Mouse (Mus musculus) midbrain, embryonic 15.5 days (tissue): ENCODE measurements around the gene Sap30bp. TPM values are rescaled to one million over a fixed set of nuclear protein-coding genes. Genes with fewer than 3 reads are reported as not detected.

Experiments
- ATAC-seq: fragments of 200-750 bp; cut with Nextera tagmentation; replicated peaks from 2 replicates; pipeline ENCODE4 v1.8.0; 2017; ENCODE audit warnings: moderate TSS enrichment
- H3K27ac ChIP-seq: fragments of 300-500 bp; sonication (generic); 2 replicates; pipeline ENCODE4 v1.5.1; 2015; ENCODE audit warnings: mild to moderate bottlenecking, inconsistent platforms
- H3K27me3 ChIP-seq: fragments of 300-500 bp; sonication (generic); replicated peaks from 2 replicates; pipeline ENCODE4 v1.6.1; 2015; ENCODE audit warnings: inconsistent platforms
- H3K36me3 ChIP-seq: fragments of 300-500 bp; sonication (generic); replicated peaks from 2 replicates; pipeline ENCODE4 v1.6.1; 2015; ENCODE audit warnings: inconsistent platforms
- H3K4me1 ChIP-seq: fragments of 300-500 bp; sonication (generic); 2 replicates; pipeline ENCODE4 v1.6.1; 2015; ENCODE audit warnings: inconsistent platforms
- H3K4me2 ChIP-seq: fragments of 300-500 bp; sonication (generic); 2 replicates; pipeline ENCODE4 v1.6.1; 2015; ENCODE audit warnings: inconsistent platforms, mild to moderate bottlenecking, moderate library complexity
- H3K4me3 ChIP-seq: fragments of 300-500 bp; sonication (generic); 2 replicates; pipeline ENCODE4 v1.5.1; 2015; ENCODE audit warnings: mild to moderate bottlenecking, inconsistent platforms
- H3K9ac ChIP-seq: fragments of 300-500 bp; sonication (generic); 2 replicates; pipeline ENCODE4 v1.6.1; 2015; ENCODE audit warnings: mild to moderate bottlenecking, inconsistent platforms
- H3K9me3 ChIP-seq: fragments of 300-500 bp; sonication (generic); 2 replicates; pipeline ENCODE4 v1.6.1; 2016; ENCODE audit warnings: inconsistent platforms
- WGBS: fragments of 180-500 bp; shearing (Covaris S2); methylation state at CpG from one replicate; pipeline ENCODE4 v1.1.7; 2015; ENCODE audit warnings: mixed read lengths; 5-methylcytosine and 5-hydroxymethylcytosine counted together
- polyA plus RNA-seq: library from polyadenylated mRNA; unstranded; fragments of >200 nt; fragmentation: Nextera tagmentation; extraction: Ambion mirVana; gene quantifications from 2 replicates; pipeline ENCODE4 v1.2.1, GENCODE M21; 2015

Sap30bp gene
- polyA plus RNA-seq, 1 experiment from 2014 or later: 53.1 TPM

GRCm38 (mm10) chr11:115900561-115901337 lies 32.3 kb upstream of the Sap30bp start:
- Histone ChIP-seq H3K27ac (no peak overlapping the region), H3K4me1 (0 out of 2 replicates have a peak, but pooled peaks cover 3% of the 10 kb centered on the region), H3K9ac (no peak overlapping the region), H3K4me3 (no peak overlapping the region), H3K36me3 (0 out of 2 replicates have a peak, but pooled peaks cover 2% of the 10 kb centered on the region), H3K27me3 (no peaks in the 10 kb centered on the region), H3K9me3 (no peaks in the 10 kb centered on the region), H3K4me2 (no peak overlapping the region)
- no peak for ATAC-seq
- WGBS: 73% methylated on average over 8 of the region's 8 CpGs

GRCm38 (mm10) chr11:115901338-115902161 lies 31.5 kb upstream of the Sap30bp start:
- Histone ChIP-seq H3K4me1 (0 out of 2 replicates have a peak, but pooled peaks cover 3% of the 10 kb centered on the region), H3K27ac (no peak overlapping the region), H3K9ac (no peak overlapping the region), H3K27me3 (no peaks in the 10 kb centered on the region), H3K4me3 (no peak overlapping the region), H3K36me3 (no peaks in the 10 kb centered on the region), H3K4me2 (no peak overlapping the region), H3K9me3 (no peaks in the 10 kb centered on the region)
- WGBS: 86% methylated on average over 9 of the region's 9 CpGs
- ATAC-seq: no peak

DNA sequence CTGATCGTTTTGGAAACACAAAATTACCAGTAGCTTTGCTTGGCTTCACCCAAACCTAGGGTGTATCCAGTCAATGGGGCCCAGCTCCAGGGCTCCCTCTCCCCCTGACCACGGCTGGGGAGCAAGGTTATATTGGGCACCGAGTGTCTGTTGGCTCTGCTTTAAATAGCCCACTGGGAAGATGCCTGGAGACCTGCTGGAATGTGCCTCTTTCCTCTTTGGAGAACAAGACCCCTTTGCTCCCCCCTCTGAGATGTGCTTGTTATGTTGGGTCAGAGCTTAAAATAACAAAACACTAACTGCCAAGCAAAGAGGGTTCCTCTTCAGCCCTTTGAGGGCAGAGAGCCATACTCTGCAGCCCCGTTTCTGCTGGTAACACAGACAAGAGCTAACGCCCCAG lies 30.9 kb upstream of the Sap30bp start:
- no peak for ATAC-seq
- Histone ChIP-seq H3K36me3 (no peaks in the 10 kb centered on the region), H3K9me3 (no peaks in the 10 kb centered on the region), H3K4me2 (no peak overlapping the region), H3K4me1 (0 out of 2 replicates have a peak, but pooled peaks cover 3% of the 10 kb centered on the region), H3K4me3 (no peak overlapping the region), H3K27ac (no peak overlapping the region), H3K9ac (no peak overlapping the region), H3K27me3 (no peaks in the 10 kb centered on the region)
- 84% methylated on average over 5 of the region's 5 CpGs for WGBS

DNA sequence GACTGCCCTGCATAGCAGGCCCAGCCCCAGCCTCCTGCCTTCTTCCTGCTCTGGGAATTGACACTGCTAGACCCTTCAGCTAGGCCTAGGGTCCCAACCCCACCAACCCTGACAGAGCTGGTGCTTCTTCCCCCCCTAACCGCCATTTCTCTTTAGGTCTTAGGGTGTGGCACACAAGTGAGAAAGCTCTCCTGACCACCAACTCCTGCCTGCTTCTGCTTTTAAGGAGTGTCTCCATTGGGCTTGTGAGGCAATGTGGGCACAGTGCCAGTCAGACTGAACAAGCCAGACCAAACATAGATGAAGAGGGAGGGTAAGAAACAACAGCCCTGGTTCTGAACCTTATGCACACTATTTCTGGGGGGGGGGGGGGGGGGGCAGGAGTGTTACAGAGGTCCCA lies 30.3 kb upstream of the Sap30bp start:
- Histone ChIP-seq H3K4me3 (no peak overlapping the region), H3K4me2 (no peak overlapping the region), H3K9ac (no peak overlapping the region), H3K4me1 (0 out of 2 replicates have a peak, but pooled peaks cover 3% of the 10 kb centered on the region), H3K27me3 (no peaks in the 10 kb centered on the region), H3K36me3 (no peaks in the 10 kb centered on the region), H3K9me3 (no peaks in the 10 kb centered on the region), H3K27ac (no peak overlapping the region)
- no peak for ATAC-seq
- WGBS: 68% methylated on average over 1 of the region's 1 CpGs

GRCm38 (mm10) chr11:115903384-115904230 lies 29.5 kb upstream of the Sap30bp start:
- no peak overlapping the region for H3K4me2 ChIP-seq
- no peaks in the 10 kb centered on the region for H3K27me3 ChIP-seq
- H3K27ac ChIP-seq: no peak overlapping the region
- no peak overlapping the region for H3K4me3 ChIP-seq
- H3K4me1 ChIP-seq: 0 out of 2 replicates have a peak, but pooled peaks cover 3% of the 10 kb centered on the region
- 77% methylated on average over 11 of the region's 11 CpGs for WGBS
- no peaks in the 10 kb centered on the region for H3K36me3 ChIP-seq
- no peak overlapping the region for H3K9ac ChIP-seq
- no peak for ATAC-seq
- H3K9me3 ChIP-seq: no peaks in the 10 kb centered on the region

GRCm38 (mm10) chr11:115904231-115904955 lies 28.7 kb upstream of the Sap30bp start:
- H3K27me3 ChIP-seq: no peaks in the 10 kb centered on the region
- H3K36me3 ChIP-seq: no peaks in the 10 kb centered on the region
- H3K9ac ChIP-seq: no peak overlapping the region
- H3K4me1 ChIP-seq: 0 out of 2 replicates have a peak, but pooled peaks cover 3% of the 10 kb centered on the region
- ATAC-seq: no peak
- H3K4me3 ChIP-seq: no peak overlapping the region
- H3K9me3 ChIP-seq: no peaks in the 10 kb centered on the region
- WGBS: 89% methylated on average over 8 of the region's 8 CpGs
- H3K27ac ChIP-seq: no peak overlapping the region
- no peak overlapping the region for H3K4me2 ChIP-seq

GRCm38 (mm10) chr11:115904956-115905790 lies 27.9 kb upstream of the Sap30bp start:
- Histone ChIP-seq H3K4me1 (0 out of 2 replicates have a peak, but pooled peaks cover 3% of the 10 kb centered on the region), H3K4me3 (no peak overlapping the region), H3K27me3 (no peaks in the 10 kb centered on the region), H3K27ac (no peak overlapping the region), H3K4me2 (no peak overlapping the region), H3K9ac (no peak overlapping the region), H3K36me3 (no peaks in the 10 kb centered on the region), H3K9me3 (no peaks in the 10 kb centered on the region)
- no peak for ATAC-seq
- 41% methylated on average over 16 of the region's 16 CpGs for WGBS

DNA sequence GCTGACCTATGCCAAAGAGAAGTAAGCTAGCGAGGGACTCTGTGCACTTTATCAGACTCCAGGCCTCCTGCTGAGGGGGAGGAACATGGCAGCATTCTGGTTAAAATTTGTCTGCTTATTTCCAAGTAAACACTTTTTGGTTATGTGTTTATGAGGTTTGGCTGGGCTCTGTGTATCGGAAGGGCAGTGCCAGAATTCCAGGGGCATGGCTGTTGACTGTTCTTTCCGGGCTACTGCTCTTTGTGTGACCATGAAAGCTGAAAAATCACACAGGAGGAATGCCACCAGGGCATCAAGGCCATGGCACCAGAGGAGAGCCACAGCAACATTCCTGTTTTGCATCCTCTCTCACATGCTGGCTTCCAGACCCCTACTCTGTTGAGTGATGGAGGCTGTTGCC lies 27.0 kb upstream of the Sap30bp start:
- ATAC-seq: no peak
- Histone ChIP-seq H3K9me3 (no peaks in the 10 kb centered on the region), H3K4me2 (no peak overlapping the region), H3K4me1 (no peaks in the 10 kb centered on the region), H3K4me3 (no peak overlapping the region), H3K27me3 (no peaks in the 10 kb centered on the region), H3K9ac (no peak overlapping the region), H3K27ac (no peak overlapping the region), H3K36me3 (no peaks in the 10 kb centered on the region)
- 75% methylated on average over 3 of the region's 3 CpGs for WGBS

DNA sequence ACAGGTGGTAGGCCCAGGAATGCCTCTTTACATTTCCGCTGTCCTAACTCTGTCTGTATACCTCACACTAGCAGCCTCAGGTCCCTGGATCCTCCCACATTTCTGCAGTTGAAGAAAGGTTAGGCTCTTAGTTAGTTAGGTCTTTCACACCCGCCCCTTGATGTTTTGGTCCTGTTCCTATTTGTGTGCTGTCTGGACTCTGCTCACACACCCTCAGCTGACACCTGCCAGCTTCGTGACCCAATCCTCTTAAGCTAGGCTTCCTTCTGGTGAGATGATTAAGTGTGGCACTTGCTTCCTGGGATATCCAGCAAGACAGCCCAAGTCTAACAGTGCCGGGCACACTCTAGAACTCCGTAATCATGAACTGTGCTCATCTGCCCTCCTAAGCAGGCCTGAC lies 26.6 kb upstream of the Sap30bp start:
- Histone ChIP-seq H3K9me3 (no peaks in the 10 kb centered on the region), H3K4me3 (no peak overlapping the region), H3K27ac (no peak overlapping the region), H3K36me3 (no peaks in the 10 kb centered on the region), H3K9ac (no peak overlapping the region), H3K4me2 (no peak overlapping the region), H3K4me1 (no peaks in the 10 kb centered on the region), H3K27me3 (no peaks in the 10 kb centered on the region)
- 80% methylated on average over 5 of the region's 5 CpGs for WGBS
- no peak for ATAC-seq

- Histone ChIP-seq H3K27ac (no peak overlapping the region), H3K27me3 (no peaks in the 10 kb centered on the region), H3K36me3 (peaks cover 9% of the 10 kb centered on the region; the same call in 1 of the 2 replicates), H3K9ac (no peak overlapping the region), H3K4me3 (no peak overlapping the region), H3K4me1 (no peaks in the 10 kb centered on the region), H3K4me2 (no peak overlapping the region), H3K9me3 (no peaks in the 10 kb centered on the region)
- 94% methylated on average over 5 of the region's 5 CpGs for WGBS
- no peak for ATAC-seq
Observed at GRCm38 (mm10) chr11:115911134-115911561, 21.9 kb upstream of the Sap30bp start.
